Mouse (Mus musculus): ENCODE results near the gene Glp2r. TPM values are rescaled to one million over a fixed set of nuclear protein-coding genes. Genes with fewer than 3 reads are reported as not detected.

Gene Glp2r
- polyA plus RNA-seq, 1 experiment: not detected

- no peak overlapping the region for H3K4me3 ChIP-seq (ENCODE audit: insufficient read depth, low read depth, low read length)
- H3K4me1 ChIP-seq (ENCODE audit: control insufficient read depth, insufficient read depth, insufficient read length, low read length): no peaks in the 10 kb centered on the region
- H3K27ac ChIP-seq (replicated peaks; ENCODE audit: low read depth, low read length): no peak overlapping the region
These were observed 113.1 kb downstream of the Glp2r start for GRCm38 (mm10) chr11:67657685-67658382.

DNA sequence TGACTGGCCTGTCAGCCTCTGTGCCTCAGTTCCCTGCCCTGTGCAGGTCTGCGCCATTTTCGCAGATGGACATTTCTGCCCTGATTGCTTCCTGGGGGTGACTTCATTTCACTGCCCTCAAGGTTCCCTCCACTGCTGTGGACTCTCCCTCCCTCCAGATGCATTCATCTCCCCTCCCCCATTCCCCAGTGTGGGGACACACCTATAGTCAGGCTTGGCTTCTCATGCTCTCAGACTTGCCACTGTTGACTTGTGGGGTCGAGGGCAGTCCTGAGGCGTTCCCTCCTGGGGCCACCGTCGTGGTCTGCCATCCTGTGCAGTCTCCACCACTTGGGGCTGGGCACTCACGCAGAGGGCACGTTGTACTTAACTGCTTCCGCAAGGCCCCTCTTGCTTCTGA is 114.1 kb downstream of the Glp2r start:
- Histone ChIP-seq H3K4me1 (ENCODE audit: control insufficient read depth, insufficient read depth, insufficient read length, low read length) (no peaks in the 10 kb centered on the region), H3K4me3 (ENCODE audit: insufficient read depth, low read depth, low read length) (no peak overlapping the region), H3K27ac (replicated peaks; ENCODE audit: low read depth, low read length) (no peak overlapping the region)

DNA sequence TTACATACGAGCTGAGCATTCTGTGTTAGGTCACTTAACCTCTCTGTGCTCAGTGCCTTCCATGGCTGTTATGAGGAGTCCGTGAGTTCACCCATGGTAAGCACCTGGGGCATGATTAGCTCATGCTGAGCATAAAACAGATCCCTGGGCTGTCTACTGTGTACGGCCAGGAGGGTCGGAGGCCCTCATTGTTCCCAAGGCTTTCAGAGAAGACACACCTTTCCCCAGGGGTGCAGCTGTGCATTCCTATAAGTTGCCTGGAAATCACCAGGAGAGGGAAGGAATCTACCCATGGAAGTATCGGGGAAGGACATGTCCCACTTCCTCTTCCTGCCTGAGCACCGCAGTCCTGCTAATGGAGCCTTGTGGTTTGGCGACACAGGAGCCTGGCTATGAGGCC is 114.6 kb downstream of the Glp2r start:
- Histone ChIP-seq H3K27ac (replicated peaks; ENCODE audit: low read depth, low read length) (no peak overlapping the region), H3K4me3 (ENCODE audit: insufficient read depth, low read depth, low read length) (no peak overlapping the region), H3K4me1 (ENCODE audit: control insufficient read depth, insufficient read depth, insufficient read length, low read length) (no peaks in the 10 kb centered on the region)

DNA sequence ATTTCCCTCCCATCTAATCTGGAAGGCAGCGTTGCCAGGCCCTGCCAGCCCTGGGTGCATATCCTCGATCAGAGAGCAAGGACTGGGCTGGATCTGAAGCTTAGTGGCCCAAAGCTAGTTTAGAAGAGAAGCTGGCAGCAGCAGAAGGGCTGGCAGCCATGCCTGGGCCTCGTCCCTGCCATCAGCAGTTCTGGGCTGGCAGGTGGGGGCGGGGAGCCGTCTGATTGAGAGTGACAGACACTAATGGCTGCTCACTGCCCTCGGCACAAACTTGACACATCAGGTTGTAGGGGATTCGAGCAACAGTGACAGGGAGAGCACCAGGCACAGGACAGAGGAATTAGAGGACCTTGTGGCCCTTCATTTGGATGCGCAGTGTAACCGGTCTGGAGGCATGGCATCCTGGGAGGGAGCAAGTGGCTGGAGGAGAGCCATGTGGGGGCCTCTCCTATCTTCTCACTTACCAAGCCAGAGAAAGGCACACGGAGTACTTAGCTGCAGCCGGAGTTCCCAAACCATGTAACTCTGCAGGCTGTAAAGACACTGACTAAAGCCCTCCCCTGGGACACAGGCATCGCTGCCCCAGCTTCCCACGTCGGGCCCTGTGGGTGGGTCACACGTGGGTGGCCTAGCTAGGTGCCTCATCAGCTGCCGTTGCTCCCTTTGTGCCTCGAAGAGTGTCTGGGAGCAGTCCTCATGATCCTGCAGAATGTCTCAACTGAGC is 115.6 kb downstream of the Glp2r start:
- H3K4me1 ChIP-seq (ENCODE audit: control insufficient read depth, insufficient read depth, insufficient read length, low read length): no peaks in the 10 kb centered on the region
- H3K4me3 ChIP-seq (ENCODE audit: insufficient read depth, low read depth, low read length): no peak overlapping the region
- no peak overlapping the region for H3K27ac ChIP-seq (replicated peaks; ENCODE audit: low read depth, low read length)

- no peaks in the 10 kb centered on the region for H3K4me1 ChIP-seq (ENCODE audit: control insufficient read depth, insufficient read depth, insufficient read length, low read length)
- no peak overlapping the region for H3K4me3 ChIP-seq (ENCODE audit: insufficient read depth, low read depth, low read length)
- H3K27ac ChIP-seq (replicated peaks; ENCODE audit: low read depth, low read length): no peak overlapping the region
These were observed 116.4 kb downstream of the Glp2r start for GRCm38 (mm10) chr11:67654514-67654913.

DNA sequence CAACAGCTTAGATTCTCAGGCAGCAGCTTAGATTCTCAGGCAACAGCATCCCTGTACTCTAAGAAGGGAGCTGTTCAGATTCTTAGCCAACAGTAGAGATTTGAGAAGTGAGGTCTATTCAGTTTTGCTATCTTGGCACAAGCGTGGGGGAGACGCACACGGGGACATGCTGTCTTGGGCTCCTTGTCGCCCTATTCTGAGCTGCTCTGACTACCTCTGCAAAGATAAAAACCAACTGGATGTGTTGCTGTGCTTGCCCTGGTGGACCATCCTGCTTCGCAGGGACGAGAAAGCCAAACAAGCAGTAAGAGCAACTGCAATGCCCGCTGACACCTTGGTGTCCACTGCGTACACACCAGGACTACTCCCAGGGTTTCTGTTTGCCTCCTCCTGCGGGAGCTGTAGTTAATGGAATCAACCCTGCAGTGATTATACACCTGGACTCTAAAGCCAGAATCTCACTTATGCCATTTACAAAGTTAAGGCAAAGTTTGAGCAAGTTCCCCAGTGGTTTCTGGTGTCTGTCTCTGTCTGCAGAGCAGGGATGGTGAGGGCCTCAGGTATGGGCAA is 117.3 kb downstream of the Glp2r start:
- Histone ChIP-seq H3K27ac (replicated peaks; ENCODE audit: low read depth, low read length) (no peak overlapping the region), H3K4me1 (ENCODE audit: control insufficient read depth, insufficient read depth, insufficient read length, low read length) (no peaks in the 10 kb centered on the region), H3K4me3 (ENCODE audit: insufficient read depth, low read depth, low read length) (no peak overlapping the region)

DNA sequence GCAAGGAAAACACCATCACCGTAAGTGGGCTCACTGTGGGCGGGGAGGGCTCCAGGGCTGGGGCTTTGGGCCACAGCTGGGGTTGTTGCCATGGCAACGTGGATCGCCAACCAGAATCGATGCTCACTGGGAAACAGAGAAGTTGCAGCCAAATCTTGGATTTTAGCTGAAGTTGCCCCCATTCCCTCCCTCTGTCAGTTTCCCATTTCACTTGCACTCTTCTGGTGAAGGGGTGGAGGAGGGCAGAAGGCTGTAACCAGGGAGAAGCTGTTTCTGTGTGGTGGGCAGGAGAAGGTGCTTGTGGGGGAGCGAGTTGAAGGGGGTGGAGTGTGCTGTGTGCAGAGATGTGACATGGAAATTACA is 118.1 kb downstream of the Glp2r start:
- Histone ChIP-seq H3K4me3 (ENCODE audit: insufficient read depth, low read depth, low read length) (no peak overlapping the region), H3K4me1 (ENCODE audit: control insufficient read depth, insufficient read depth, insufficient read length, low read length) (no peaks in the 10 kb centered on the region), H3K27ac (replicated peaks; ENCODE audit: low read depth, low read length) (no peak overlapping the region)

DNA sequence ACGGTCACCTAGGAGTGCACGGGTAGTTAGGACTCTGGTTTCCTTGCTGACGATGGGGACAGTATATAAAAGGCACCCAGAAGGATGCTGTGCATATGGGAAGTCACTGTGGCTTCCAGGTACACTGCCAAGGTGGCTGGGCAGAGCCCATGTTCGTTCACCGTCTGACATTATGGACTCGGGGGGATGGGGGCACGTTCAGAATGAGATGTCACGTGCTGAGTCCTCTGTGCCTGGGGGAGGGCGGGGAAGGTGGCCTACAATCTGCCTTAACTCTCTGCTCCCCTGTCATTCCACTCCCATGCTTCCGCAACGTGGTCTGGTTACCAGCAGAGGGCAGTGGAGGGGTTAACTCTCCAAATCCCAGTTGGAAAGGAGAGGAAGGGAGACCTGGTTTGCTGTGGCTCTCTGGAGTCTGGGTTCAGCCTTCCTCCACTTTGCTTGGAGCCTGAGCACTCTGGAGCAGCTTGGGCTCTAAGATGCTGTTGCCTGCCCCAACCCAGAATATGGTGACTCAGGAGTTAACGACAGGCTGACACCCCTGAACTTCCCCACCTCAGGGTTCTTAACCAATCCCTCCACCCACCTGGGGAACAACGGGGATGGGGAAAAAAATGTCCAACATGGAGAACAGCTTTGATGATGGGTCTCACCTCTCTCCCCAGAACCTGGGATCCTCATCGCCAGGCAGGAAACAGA is 118.6 kb downstream of the Glp2r start:
- no peak overlapping the region for H3K4me3 ChIP-seq (ENCODE audit: insufficient read depth, low read depth, low read length)
- no peak overlapping the region for H3K27ac ChIP-seq (replicated peaks; ENCODE audit: low read depth, low read length)
- no peaks in the 10 kb centered on the region for H3K4me1 ChIP-seq (ENCODE audit: control insufficient read depth, insufficient read depth, insufficient read length, low read length)

- Histone ChIP-seq H3K4me3 (ENCODE audit: insufficient read depth, low read depth, low read length) (no peak overlapping the region), H3K4me1 (ENCODE audit: control insufficient read depth, insufficient read depth, insufficient read length, low read length) (no peaks in the 10 kb centered on the region), H3K27ac (replicated peaks; ENCODE audit: low read depth, low read length) (no peak overlapping the region)
These were observed 119.2 kb downstream of the Glp2r start for GRCm38 (mm10) chr11:67651731-67652130.

DNA sequence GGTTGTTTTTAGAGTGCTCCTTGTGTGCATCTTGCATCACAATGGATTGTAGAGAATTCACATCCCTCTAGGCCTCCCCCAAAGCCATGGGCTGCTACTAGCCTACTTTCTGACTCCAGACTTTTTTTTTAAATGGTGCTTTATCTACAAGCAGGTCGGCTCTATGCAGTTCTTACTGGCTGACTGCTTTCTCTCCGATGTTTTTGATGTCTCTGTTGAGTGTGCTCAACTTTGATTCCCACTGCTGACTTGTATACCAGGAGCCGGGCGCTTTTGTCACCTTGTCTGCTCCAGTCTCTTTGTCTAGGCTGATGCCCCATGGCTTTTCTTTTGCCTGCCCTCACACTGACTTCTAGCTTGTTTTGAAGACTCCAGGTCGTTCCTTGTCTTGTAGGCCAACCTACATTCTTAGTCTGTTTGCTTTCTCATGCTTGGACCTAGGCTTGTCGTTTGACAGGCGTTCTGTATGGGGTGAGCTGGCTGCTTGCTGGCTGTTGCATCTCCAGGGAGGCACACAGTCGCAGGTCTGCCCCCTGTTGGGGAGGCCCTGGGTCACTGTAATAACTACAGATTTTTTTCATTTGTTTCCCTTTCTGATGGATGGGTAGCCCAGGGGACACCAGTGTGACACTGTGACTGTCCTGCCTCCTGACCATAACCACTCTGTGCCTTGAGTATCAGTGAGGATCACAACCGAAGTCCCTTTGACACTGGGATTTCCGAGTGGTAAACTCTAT is 120.8 kb downstream of the Glp2r start:
- H3K27ac ChIP-seq (replicated peaks; ENCODE audit: low read depth, low read length): no peak overlapping the region
- no peak overlapping the region for H3K4me3 ChIP-seq (ENCODE audit: insufficient read depth, low read depth, low read length)
- H3K4me1 ChIP-seq (ENCODE audit: control insufficient read depth, insufficient read depth, insufficient read length, low read length): no peaks in the 10 kb centered on the region

- Histone ChIP-seq H3K4me1 (ENCODE audit: control insufficient read depth, insufficient read depth, insufficient read length, low read length) (no peaks in the 10 kb centered on the region), H3K27ac (replicated peaks; ENCODE audit: low read depth, low read length) (no peak overlapping the region), H3K4me3 (ENCODE audit: insufficient read depth, low read depth, low read length) (no peak overlapping the region)
These were observed 122.1 kb downstream of the Glp2r start for GRCm38 (mm10) chr11:67648651-67649407.

DNA sequence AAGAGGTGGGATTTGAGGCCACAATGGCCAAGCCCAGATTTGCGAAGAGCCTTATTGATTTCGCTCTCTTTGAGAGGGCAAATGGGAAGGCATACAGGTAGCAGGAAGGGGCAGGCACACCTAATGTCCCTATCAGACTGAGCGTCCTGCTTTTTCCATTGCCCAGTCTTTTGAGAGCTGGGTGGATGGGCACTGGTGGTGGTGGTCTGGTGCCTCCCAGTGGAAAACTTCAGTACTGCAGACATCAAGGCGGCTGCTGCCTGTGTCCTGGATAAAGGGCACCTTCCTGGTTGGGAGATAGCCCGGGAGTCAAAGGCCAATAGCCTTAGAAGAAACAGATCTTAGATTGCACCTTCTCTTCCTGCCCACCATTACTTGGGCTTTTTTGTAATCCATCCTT is 123.2 kb downstream of the Glp2r start:
- H3K27ac ChIP-seq (replicated peaks; ENCODE audit: low read depth, low read length): no peak overlapping the region
- H3K4me1 ChIP-seq (ENCODE audit: control insufficient read depth, insufficient read depth, insufficient read length, low read length): no peaks in the 10 kb centered on the region
- H3K4me3 ChIP-seq (ENCODE audit: insufficient read depth, low read depth, low read length): no peak overlapping the region

DNA sequence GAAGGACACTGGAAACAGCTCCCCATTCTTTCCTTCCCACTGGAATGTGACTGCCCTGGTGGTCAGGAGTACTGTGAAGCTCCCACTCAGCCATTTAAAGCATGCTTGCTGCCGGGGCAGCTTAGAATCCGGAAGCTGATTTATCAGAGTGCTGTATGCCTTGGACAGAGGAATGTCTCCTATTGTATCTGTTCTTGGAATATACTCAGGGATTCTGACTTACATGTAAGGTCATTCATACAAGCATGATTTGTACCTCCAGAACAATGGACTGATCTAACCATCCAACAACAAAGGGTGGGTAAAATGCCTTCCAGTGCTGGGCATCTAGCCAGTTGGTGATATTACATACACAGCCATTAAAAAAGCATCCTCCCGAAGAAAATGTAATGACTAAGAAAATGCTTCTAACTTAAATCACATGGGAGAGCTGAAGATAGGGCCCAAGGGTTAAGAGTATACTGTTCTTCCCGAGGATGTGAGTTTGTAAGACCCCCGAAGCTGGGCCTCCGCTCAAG is 126.3 kb downstream of the Glp2r start:
- H3K4me3 ChIP-seq (ENCODE audit: insufficient read depth, low read depth, low read length): no peak overlapping the region
- no peaks in the 10 kb centered on the region for H3K4me1 ChIP-seq (ENCODE audit: control insufficient read depth, insufficient read depth, insufficient read length, low read length)
- no peak overlapping the region for H3K27ac ChIP-seq (replicated peaks; ENCODE audit: low read depth, low read length)

DNA sequence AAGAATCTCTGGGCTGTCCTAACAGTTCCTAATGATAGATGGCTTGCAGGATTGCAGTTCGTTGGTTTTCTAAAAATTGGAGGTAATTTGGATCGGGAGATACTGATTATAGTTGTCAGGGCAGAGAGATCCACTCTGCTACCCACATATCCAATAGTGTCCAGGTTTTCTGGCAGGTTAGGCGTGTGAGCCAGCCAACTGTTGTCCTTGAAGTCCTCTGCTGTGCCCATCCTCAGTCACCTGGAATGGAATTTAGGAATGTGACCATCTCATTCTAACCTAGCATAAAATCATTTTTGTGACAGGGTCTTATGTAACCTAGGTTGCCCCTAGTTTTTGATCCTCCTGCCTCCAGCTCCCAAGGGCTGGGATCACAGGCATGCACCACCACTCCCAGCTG is 127.5 kb downstream of the Glp2r start:
- no peak overlapping the region for H3K4me3 ChIP-seq (ENCODE audit: insufficient read depth, low read depth, low read length)
- no peaks in the 10 kb centered on the region for H3K4me1 ChIP-seq (ENCODE audit: control insufficient read depth, insufficient read depth, insufficient read length, low read length)
- H3K27ac ChIP-seq (replicated peaks; ENCODE audit: low read depth, low read length): no peak overlapping the region

Data from brown adipose tissue, adult 24 weeks (tissue).